Mouse (Mus musculus) heart, postnatal 0 days (tissue): ENCODE data around the gene Spata46.

Experiments
- CTCF ChIP-seq: IDR thresholded peaks from 2 replicates; pipeline ENCODE4 v1.5.1; 2016; ENCODE audit warnings: antibody characterized with exemption, control low read depth, low read depth
- EP300 ChIP-seq: IDR thresholded peaks from 2 replicates; pipeline ENCODE4 v1.6.1; 2016; ENCODE audit warnings: antibody characterized with exemption, low read depth

GRCm38 (mm10) chr1:170325277-170325676, 16.7 kb downstream of the Spata46 start:
- TF ChIP-seq EP300 (no peak), CTCF (no peak)
